Mouse (Mus musculus): Measurements from ENCODE around the gene Nxf1. TPM values are rescaled to one million over a fixed set of nuclear protein-coding genes. Genes with fewer than 3 reads are reported as not detected.

Nxf1 gene
- polyA plus RNA-seq (2012; rRNA removed) (263 and 265 TPM in 2 replicates), polyA plus RNA-seq (2014; fragmentation: Nextera tagmentation; extraction: Ambion mirVana) (168 and 187 TPM in 2 replicates)

- DNase-seq (ENCODE audit: low spot score) = peak; percentile 92
- Histone ChIP-seq H3K4me3 (replicated peaks; ENCODE audit: low read length) (peak within 1 kb of the TSS; percentile 98), H3K9ac (ENCODE audit: low read depth, low read length, severe bottlenecking) (peak within 1 kb of the TSS; percentile 95), H3K4me2 (replicated peaks; ENCODE audit: low read depth, low read length, severe bottlenecking) (peak within 1 kb of the TSS; percentile 57), H3K27ac (replicated peaks; ENCODE audit: low read depth, low read length) (peak within 1 kb of the TSS; percentile 70), H3K4me1 (ENCODE audit: control insufficient read depth, insufficient read depth, low read length) (peaks cover 6% of the 10 kb centered on the region; the same call in 1 of the 2 replicates), H3K9me3 (ENCODE audit: control insufficient read depth, low read length) (no peaks in the 10 kb centered on the region), H3K27me3 (ENCODE audit: control insufficient read depth, insufficient read depth, low read length) (no peaks in the 10 kb centered on the region), H3K36me3 (ENCODE audit: control insufficient read depth, insufficient read depth, low read length) (peaks cover 37% of the 10 kb centered on the region)
- 0 out of 2 replicates have a peak, but pooled peaks have one; percentile 39 for TF ChIP-seq POLR2A (IDR thresholded peaks at IDR 0.05; ENCODE audit: borderline replicate concordance, extremely low read depth, insufficient read depth, insufficient read length)
- peak; percentile 91 for ATAC-seq (ENCODE audit: low FRiP score, low read depth)
- WGBS = under 1% methylated on average over 55 of the region's 75 CpGs
These were observed at the start of gene Nxf1 for GRCm38 (mm10) chr19:8756635-8757387. Gene Nxf1 (plus strand): TSS chr19:8757073.

- H3K4me3 ChIP-seq (replicated peaks; ENCODE audit: low read length) = no peak overlapping the region
- H3K9ac ChIP-seq (ENCODE audit: low read depth, low read length, severe bottlenecking) = no peak overlapping the region
These were observed 47.9 kb upstream of the Nxf1 start for GRCm38 (mm10) chr19:8708954-8709353.

DNA sequence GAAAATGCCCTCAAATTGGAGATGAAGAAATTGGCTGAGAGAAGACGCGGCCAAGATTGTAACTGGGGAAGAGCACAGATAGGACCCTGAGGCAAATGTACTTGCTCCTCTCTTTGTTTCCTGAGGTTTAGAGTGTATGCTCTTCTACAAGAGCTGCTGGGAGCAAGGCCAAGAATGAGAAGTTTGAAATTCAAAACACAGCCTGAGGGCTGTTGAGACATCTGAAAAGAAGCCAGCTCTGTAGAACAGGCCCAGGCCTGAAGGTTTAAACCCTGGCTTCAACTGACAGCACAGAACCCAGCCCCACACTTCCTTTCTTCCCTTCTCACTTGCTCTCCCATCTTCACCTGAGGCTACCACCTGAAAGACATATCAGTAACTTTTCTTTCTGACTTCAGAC lies 46.8 kb upstream of the Nxf1 start:
- WGBS = 52% methylated on average over 2 of the region's 2 CpGs
- no peaks in the 10 kb centered on the region for H3K27me3 ChIP-seq (ENCODE audit: control insufficient read depth, insufficient read depth, low read length)
- peaks cover 62% of the 10 kb centered on the region for H3K36me3 ChIP-seq (ENCODE audit: control insufficient read depth, insufficient read depth, low read length)
- H3K9ac ChIP-seq (ENCODE audit: low read depth, low read length, severe bottlenecking) = no peak overlapping the region
- DNase-seq (ENCODE audit: low spot score) (peak; percentile 75), ATAC-seq (ENCODE audit: low FRiP score, low read depth) (no peak)
- no peak overlapping the region for H3K4me2 ChIP-seq (replicated peaks; ENCODE audit: low read depth, low read length, severe bottlenecking)
- no peak overlapping the region for H3K27ac ChIP-seq (replicated peaks; ENCODE audit: low read depth, low read length)
- no peaks in the 10 kb centered on the region for H3K9me3 ChIP-seq (ENCODE audit: control insufficient read depth, low read length)
- H3K4me3 ChIP-seq (replicated peaks; ENCODE audit: low read length) = no peak overlapping the region
- TF ChIP-seq POLR2A (IDR thresholded peaks at IDR 0.05; ENCODE audit: borderline replicate concordance, extremely low read depth, insufficient read depth, insufficient read length) = no peak
- H3K4me1 ChIP-seq (ENCODE audit: control insufficient read depth, insufficient read depth, low read length) = peaks cover 28% of the 10 kb centered on the region

More at GRCm38 (mm10) chr19:8708954-8709353, 47.9 kb upstream of the Nxf1 start:
- WGBS = 95% methylated on average over 8 of the region's 8 CpGs
- peaks cover 62% of the 10 kb centered on the region for H3K36me3 ChIP-seq (ENCODE audit: control insufficient read depth, insufficient read depth, low read length)
- no peak overlapping the region for H3K4me2 ChIP-seq (replicated peaks; ENCODE audit: low read depth, low read length, severe bottlenecking)
- ATAC-seq (ENCODE audit: low FRiP score, low read depth) (no peak), DNase-seq (ENCODE audit: low spot score) (no peak)
- H3K9me3 ChIP-seq (ENCODE audit: control insufficient read depth, low read length) = no peaks in the 10 kb centered on the region
- H3K27ac ChIP-seq (replicated peaks; ENCODE audit: low read depth, low read length) = no peak overlapping the region
- no peak for TF ChIP-seq POLR2A (IDR thresholded peaks at IDR 0.05; ENCODE audit: borderline replicate concordance, extremely low read depth, insufficient read depth, insufficient read length)
- H3K27me3 ChIP-seq (ENCODE audit: control insufficient read depth, insufficient read depth, low read length) = no peaks in the 10 kb centered on the region
- H3K4me1 ChIP-seq (ENCODE audit: control insufficient read depth, insufficient read depth, low read length) = peaks cover 24% of the 10 kb centered on the region

GRCm38 (mm10) chr19:8711506-8711905 lies 45.4 kb upstream of the Nxf1 start:
- H3K4me3 ChIP-seq (replicated peaks; ENCODE audit: low read length) = peak overlapping the region; percentile 90
- H3K9ac ChIP-seq (ENCODE audit: low read depth, low read length, severe bottlenecking) = peak overlapping the region; percentile 91; the same call in 1 of the 2 replicates
- peaks cover 28% of the 10 kb centered on the region for H3K4me1 ChIP-seq (ENCODE audit: control insufficient read depth, insufficient read depth, low read length)
- H3K27me3 ChIP-seq (ENCODE audit: control insufficient read depth, insufficient read depth, low read length) = no peaks in the 10 kb centered on the region
- no peak for ATAC-seq (ENCODE audit: low FRiP score, low read depth)
- H3K36me3 ChIP-seq (ENCODE audit: control insufficient read depth, insufficient read depth, low read length) = peaks cover 58% of the 10 kb centered on the region
- no peak for DNase-seq (ENCODE audit: low spot score)
- H3K9me3 ChIP-seq (ENCODE audit: control insufficient read depth, low read length) = no peaks in the 10 kb centered on the region
- whole genome bisulfite sequencing = 45% methylated on average over 4 of the region's 4 CpGs
- no peak for TF ChIP-seq POLR2A (IDR thresholded peaks at IDR 0.05; ENCODE audit: borderline replicate concordance, extremely low read depth, insufficient read depth, insufficient read length)
- H3K27ac ChIP-seq (replicated peaks; ENCODE audit: low read depth, low read length) = peak overlapping the region; percentile 53
- H3K4me2 ChIP-seq (replicated peaks; ENCODE audit: low read depth, low read length, severe bottlenecking) = peak overlapping the region; percentile 68

- H3K36me3 ChIP-seq (ENCODE audit: control insufficient read depth, insufficient read depth, low read length) = peaks cover 51% of the 10 kb centered on the region
- DNase-seq (ENCODE audit: low spot score) = no peak
- no peak for TF ChIP-seq POLR2A (IDR thresholded peaks at IDR 0.05; ENCODE audit: borderline replicate concordance, extremely low read depth, insufficient read depth, insufficient read length)
- no peak for ATAC-seq (ENCODE audit: low FRiP score, low read depth)
- peak overlapping the region; percentile 90 for H3K27ac ChIP-seq (replicated peaks; ENCODE audit: low read depth, low read length)
- peak overlapping the region; percentile 90 for H3K4me3 ChIP-seq (replicated peaks; ENCODE audit: low read length)
- H3K9ac ChIP-seq (ENCODE audit: low read depth, low read length, severe bottlenecking) = peak overlapping the region; percentile 91
- H3K9me3 ChIP-seq (ENCODE audit: control insufficient read depth, low read length) = no peaks in the 10 kb centered on the region
- no peaks in the 10 kb centered on the region for H3K27me3 ChIP-seq (ENCODE audit: control insufficient read depth, insufficient read depth, low read length)
- peaks cover 28% of the 10 kb centered on the region for H3K4me1 ChIP-seq (ENCODE audit: control insufficient read depth, insufficient read depth, low read length)
- WGBS = 49% methylated on average over 10 of the region's 10 CpGs
- peak overlapping the region; percentile 68 for H3K4me2 ChIP-seq (replicated peaks; ENCODE audit: low read depth, low read length, severe bottlenecking)
These were observed 44.7 kb upstream of the Nxf1 start for GRCm38 (mm10) chr19:8711949-8712869.
